Mouse (Mus musculus): ENCODE data around the gene Fryl.
A peak's percentile ranks its signal among the peaks of the same experiment; 100 is the strongest.

Gene Fryl

DNA sequence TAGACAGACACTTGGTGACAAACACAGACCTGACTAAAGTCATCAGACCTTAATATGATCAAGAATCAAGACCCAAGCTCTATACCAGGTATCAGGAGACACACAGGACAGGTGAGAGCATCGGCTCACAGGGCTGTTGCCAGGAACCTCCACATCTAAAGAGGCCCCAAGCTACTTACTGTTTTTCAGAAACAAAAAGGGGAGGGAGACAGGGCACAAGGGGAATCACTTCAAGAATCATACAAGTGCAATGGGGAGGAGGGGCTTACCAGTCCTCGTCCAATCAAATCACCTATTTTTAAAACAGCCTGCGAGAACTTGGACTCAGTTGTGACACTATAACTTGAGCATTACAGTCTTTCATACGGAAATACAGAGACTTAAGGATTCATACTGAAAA lies 38.4 kb downstream of the Fryl start:
- DNase-seq: no peak

GRCm38 (mm10) chr5:73217116-73217515 lies 39.3 kb downstream of the Fryl start:
- DNase-seq: no peak

DNA sequence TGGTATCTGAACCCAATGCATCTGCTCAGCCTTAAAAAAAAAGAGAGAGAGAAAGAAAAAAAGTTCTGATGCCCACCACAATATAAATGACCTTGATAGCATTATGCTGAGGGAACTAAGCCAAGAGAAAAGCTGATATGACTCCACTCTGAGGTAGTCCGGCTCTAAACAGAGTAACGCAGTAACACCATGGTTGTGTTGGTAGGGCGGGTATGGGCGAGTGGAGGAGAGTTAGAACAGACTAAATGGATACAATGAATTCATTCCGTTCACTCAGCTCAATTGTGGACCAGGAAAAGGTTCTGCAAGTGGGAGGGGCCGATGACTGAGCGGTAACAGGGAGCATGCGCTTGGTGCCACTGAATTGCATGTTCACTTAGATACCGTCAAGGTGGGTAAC lies 40.4 kb downstream of the Fryl start:
- DNase-seq: no peak

DNA sequence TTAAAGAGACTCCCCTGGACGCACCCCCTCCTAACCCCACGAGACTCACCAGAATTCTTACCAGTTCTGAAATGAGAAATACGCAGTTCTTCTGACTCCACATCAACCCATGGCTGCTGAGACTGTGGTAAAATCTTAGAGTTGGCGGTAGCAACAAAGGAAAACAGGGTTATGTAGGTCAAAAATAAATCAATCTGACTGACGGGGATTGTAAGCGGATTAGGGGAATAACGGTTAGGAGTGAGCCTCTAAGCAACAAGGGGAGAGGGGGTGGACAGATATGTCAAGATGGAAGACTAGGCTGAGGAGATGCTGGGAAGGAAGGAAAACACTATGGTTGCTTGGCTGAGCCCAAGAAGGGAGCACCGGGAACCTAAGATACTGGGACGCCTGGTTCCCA lies 44.0 kb downstream of the Fryl start:
- DNase-seq: no peak

DNA sequence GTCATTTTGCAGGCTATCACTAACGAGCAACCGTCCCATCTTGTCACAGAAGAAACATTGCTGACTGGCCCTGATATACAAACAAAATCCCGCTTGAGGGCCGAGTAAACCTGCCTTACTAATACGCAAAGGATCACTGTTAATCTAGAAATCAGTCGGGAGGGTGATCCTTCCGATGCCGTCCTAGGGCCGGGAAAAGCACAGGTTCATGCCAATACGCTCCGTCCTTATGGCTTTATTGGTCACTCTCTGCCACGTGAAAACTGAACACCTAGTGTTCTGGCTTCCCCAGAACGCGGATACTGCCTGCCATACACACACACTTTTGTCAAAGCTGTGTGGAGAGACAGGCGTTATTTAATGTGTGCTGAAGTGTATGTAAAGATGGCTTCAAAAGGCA lies 44.5 kb downstream of the Fryl start:
- no peak for DNase-seq

DNA sequence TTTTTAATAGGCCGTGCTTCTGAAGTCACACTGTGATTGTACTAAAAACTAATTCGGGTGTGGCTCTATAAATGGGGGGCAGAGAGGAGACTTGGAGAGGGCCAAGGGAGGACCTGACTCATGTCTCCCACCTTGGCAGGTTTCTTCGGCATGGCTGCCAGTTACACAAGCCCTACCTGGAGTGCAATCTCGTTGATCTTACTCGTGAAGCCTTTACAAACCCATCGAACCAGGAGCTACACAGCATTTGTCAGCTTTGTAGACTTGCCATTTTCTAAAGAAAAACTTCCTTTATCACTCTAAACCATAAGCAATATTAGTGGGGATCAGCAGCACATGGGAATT lies 45.5 kb downstream of the Fryl start:
- no peak for DNase-seq

GRCm38 (mm10) chr5:73210127-73210970 lies 46.1 kb downstream of the Fryl start:
- DNase-seq: no peak

DNA sequence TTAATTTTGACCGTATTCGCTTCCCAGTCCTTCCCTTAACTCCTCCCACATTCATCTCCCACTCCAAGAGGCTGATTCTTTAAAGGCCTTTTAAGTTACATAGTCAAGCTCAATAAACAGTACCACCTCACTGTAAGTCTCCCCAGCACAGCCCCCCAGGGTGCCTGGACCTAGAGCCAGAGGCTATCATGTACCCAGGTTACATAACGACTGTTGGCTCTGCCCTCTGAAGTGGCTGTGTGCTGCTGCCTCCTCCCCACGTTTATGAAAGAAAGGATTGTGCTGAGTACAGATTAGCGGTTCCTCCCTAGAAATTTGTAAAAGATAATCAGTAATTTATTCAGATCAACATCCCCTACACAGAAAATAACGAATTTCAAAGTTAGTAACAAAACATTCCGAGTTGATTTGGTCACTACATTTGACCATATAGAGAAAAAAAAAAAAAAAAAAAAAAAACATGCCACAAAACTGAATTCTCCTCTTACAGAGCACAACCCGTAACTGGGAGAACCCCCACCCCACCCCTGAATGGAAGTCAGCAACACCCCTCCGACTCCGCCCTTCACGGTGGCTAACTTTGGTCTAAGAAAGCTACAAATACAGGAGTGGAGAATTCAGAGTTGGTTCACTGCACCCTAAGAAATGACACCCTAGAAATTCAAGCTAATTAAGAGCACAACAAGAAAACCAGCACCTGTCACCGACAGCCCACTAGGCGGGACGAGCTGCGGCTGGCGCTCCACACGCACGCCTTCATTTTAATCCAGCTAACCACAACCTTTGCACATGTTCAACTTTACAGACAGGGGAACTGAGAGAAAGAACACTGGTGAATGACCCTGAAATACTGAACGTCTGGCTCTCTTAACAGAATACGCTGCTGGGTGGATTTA lies 47.0 kb downstream of the Fryl start:
- peak; percentile 61 for DNase-seq

DNA sequence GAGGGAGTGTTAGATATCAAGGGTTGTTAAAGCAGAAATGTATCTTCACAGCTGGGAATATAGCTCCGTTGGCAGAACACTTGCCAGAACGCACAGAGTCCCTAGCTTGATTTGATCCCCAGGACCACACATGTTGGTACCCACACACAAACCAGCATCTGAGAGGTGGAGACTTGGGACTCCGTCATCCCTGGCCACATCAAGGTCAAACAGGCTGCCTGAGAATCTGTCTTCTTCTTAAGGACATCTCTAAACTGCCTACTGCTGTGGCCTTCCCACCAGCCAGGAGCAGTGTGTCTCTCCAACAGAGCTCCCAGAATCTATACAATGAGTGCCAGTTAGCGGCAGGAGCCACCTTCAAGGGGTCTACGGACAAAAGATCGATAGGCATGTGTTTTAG lies 47.8 kb downstream of the Fryl start:
- no peak for DNase-seq

GRCm38 (mm10) chr5:73206722-73207121 lies 49.7 kb downstream of the Fryl start:
- peak; percentile 70 for DNase-seq

DNA sequence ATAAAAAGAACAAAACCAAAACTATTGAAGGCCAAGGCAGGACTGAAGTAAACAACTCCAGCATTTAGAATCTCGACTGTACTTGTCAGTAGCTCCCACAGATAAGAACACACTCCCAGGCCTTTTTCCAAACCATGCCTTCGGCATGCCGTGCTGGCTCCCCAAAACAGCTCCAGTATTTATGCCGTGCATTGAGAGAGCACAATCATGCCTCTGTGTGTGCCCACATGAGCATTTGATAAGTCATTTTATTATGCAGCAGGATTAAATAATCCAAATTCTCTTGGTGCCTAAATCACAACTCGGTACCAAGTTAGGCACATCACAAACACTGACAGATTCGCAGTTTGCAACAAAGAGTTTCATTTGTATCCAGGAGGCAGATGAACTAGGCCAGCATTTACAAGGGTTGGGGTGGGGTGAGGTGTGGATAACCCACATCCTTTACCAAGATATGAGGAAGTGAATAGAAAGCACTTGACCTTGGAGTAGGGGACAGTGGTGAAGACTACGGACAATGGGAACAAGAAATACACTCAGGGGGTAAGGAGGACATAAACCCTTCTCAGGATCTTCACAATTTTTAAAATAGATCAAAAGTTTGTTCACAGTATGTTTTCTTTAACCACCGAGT lies 50.3 kb downstream of the Fryl start:
- DNase-seq: peak; percentile 61

- DNase-seq: no peak
These were observed 51.4 kb downstream of the Fryl start for GRCm38 (mm10) chr5:73205050-73205449.

DNA sequence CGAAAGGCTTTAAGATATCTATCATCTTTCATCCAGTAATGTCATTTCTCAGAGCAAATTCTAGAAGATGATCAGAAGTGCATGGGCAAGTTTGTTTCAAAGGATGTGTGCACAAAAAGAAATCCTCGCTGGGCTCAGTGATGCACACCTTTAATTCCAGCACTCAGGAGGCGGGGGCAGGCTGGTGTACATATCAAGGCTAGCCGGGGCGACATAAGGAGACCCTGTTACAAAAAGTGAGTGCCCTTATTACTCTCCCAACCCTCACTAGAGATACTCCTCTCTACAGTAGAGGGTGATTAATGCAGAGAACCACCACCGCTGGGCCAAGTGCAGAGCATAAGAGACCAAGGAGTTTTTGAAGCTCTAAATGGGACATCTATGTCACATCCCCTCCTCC lies 53.9 kb downstream of the Fryl start:
- no peak for DNase-seq

DNA sequence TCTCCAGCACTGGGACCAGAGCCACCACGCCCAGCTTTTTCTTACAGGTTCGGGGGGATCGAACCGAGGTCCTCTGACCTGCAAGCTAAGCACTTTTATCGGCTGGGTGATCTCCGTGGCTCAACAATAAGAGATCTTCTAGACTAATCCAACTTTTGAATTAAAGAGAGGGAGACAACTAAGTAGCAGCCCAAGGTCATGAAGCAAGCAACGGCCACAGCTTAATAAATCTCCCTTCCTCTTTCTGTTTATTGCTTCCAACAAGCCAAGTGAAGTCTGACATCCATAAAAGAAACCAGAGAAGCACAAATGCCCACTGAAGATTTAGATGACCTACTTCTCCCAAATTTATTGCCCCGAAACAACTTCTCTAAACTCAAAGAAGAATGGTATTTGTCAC lies 54.3 kb downstream of the Fryl start:
- no peak for DNase-seq

DNA sequence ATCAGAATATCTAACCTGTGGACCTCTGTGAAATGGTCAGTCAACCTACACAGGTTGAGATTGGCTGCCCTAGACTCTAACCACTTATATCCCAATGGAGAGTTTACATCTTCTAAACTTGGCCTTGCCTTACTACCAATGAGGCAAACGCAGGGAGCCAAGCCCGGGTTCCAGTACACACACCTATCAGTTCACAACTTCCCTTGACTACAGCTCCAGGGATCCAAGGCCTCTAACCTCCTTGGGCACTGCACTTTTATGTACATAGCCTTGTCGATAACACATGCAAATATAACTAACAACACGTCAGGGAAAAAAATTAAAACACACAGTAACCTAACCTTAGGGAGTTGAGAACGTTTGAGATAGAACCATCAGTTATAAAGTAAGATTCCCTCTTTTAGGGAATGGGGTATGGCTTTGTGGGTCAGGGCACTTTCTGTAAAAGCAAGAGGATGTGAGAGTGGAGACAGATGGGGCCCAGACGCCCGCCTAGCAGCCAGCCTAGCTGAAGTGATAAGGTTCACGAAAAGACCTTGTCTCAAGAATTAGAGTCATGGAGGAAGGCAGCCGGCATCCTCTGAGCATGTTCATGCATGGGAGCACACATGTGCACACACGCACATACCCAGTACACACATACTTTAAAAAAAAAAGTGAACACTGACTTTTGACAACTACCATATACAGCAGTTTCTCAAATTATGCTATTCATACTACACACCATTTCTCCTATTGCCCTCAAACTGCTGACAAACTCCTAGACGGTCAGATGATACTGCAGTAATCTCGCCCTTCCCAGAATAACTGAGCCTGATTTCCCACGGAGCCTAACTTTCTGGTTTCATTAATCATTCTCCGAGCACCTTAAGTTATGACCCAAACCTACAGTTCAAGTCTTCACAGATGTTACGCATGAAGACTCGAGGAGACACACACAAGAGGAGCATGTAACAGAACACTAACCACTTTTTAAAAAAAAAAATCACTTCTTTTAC lies 55.7 kb downstream of the Fryl start:
- DNase-seq: no peak

DNA sequence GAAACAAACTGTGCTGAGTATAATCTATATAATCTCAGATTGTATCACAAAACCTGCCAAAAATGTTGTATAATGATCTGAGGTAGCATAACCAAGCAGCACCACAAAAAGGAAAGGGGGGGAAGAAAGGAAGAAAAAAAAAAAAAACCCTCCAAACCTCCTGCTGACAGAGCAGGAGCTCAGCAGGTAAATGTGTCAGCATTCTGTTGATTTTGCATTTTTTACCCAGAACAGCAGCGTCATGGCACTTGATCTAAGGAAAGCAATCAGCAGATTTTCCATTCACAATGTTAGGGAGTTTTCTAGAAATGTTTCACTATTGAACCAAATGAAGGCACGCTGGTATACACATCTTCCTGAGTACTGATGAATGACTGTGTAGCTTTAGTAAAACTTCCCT lies 56.8 kb downstream of the Fryl start:
- no peak for DNase-seq

DNA sequence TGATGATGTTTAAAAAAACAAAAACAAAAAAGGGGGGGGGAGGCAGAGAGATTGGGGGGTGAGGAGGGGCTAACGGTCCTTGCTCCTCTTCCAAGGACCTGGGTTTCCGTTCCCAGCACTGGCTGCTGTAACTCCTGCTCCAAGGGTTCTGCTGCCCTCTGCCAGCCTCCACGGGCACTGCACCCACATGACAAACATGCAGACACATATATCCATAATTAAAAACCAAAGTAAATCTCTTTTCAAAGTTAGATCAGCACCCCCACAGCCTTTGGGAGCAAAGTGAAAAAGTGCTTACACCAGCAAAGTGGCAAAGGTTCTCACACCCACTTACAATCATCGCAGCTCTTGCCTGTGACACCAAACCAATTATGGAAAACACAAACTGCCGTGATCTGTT lies 57.7 kb downstream of the Fryl start:
- no peak for DNase-seq

GRCm38 (mm10) chr5:73197796-73198195 lies 58.6 kb downstream of the Fryl start:
- no peak for DNase-seq

GRCm38 (mm10) chr5:73194740-73195139 lies 61.7 kb downstream of the Fryl start:
- no peak for DNase-seq

GRCm38 (mm10) chr5:73194083-73194570 lies 62.3 kb downstream of the Fryl start:
- peak; percentile 44 for DNase-seq

DNA sequence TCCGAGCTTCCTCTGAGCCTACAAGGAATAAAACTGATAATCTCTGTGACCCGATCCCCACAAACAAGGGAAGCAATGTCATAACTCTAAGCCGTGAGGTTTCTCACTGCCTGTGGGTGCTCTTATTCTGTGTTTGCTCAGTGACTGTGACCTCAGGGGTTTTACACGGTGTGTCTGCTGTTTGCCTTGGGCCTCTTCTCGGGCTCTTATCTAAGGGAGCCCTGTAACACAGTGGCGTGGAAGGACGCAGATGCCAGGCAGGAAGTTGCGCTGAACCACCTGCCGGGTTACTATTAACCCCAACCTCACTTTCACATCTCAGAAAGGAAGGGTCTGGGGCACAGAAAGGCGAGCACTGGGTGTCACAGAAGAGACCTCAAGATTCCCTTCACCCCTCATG lies 62.8 kb downstream of the Fryl start:
- DNase-seq: peak; percentile 31

GRCm38 (mm10) chr5:73192870-73193576 lies 63.4 kb downstream of the Fryl start:
- DNase-seq: no peak
